7 mouse cellular contexts compared by ENCODE assay signal in the genomic region with DNA sequence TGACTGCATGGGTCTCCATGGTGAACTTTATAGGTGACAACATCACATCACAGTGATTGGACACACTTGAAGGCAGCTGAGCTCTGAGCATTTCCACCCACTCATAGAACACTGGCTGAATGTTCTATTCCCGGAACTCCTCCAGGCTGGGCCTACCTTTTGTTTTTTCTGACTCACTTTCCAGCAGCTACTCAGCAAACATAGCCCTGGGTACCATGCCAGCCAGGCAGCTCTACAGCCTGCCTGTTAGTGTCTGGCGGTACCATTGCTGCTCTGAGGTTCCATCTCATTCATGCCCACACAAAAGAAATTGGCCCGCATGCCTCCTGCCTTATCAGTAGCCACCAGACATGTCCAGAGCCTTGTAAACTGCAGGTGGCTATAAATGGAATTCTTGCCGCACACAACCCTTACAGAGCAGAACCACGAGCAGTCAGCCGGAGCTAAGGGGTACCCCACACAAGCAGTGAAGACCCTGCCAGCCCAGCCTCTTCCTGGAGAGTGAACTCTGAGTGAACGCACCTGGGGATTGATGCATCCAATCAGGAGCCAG. TPM values are rescaled to one million over a fixed set of nuclear protein-coding genes. Genes with fewer than 3 reads are reported as not detected.
DNase-seq lines count a peak whose midpoint lies in the region; ATAC-seq lines count a peak whose summit lies in the region.

No protein-coding gene starts in this region.

- DNase-seq in 3T3-L1 (ENCODE audit: low read depth, low spot score), result peak; percentile 63
- DNase-seq in Muller cell, postnatal 12 days (ENCODE audit: inconsistent ontology term), result peak; percentile 50
- peak; percentile 33 for DNase-seq in heart, postnatal 4 days
- DNase-seq in cerebellum, adult 9-10 months, result no peak
- no peak for DNase-seq in thymus, postnatal 10 days (ENCODE audit: low spot score in 2 of 2)
- DNase-seq in retina, postnatal 1 day, result no peak

- peak; percentile 47; the same call in 1 of the 2 replicates for ATAC-seq in megakaryocyte, adult 5-6 weeks (ENCODE audit: poor library complexity, severe bottlenecking)

RNA-seq across cellular contexts. Expression of a gene that starts 55.8 kb away (rescaled TPM):
- total RNA-seq in heart, postnatal 4 days (2021), result not detected
- not detected in 2 replicates for total RNA-seq in megakaryocyte, adult 5-6 weeks (2015)
- total RNA-seq in megakaryocyte, adult 5-6 weeks (2017), result not detected in 2 replicates

Comparison
In these comparisons a context has a peak if more than half of its experiments do, and no peak if none do; other contexts are left out.
1. DNase-seq: peak in 3T3-L1 (single experiment), Muller cell, postnatal 12 days (single experiment) and heart, postnatal 4 days (single experiment); none in cerebellum, adult 9-10 months (single experiment), thymus, postnatal 10 days (0 of 2) and retina, postnatal 1 day (single experiment).